Mouse (Mus musculus) bone marrow, adult 2 months (tissue): ENCODE data around the gene Rfk. TPM values are rescaled to one million over a fixed set of nuclear protein-coding genes. Genes with fewer than 3 reads are reported as not detected.

Source experiments
- H3K27ac ChIP-seq: fragments of 200-500 bp; 2 replicates; pipeline ENCODE4 v1.5.1; 2012; ENCODE audit warnings: low read depth, mild to moderate bottlenecking, control low read depth, inconsistent platforms, low read length; ENCODE audit not compliant: control insufficient read depth, poor library complexity, insufficient read depth
- H3K4me1 ChIP-seq: fragments of 200-500 bp; 2 replicates; pipeline ENCODE4 v1.6.1; 2011; ENCODE audit warnings: low read length; ENCODE audit not compliant: control insufficient read depth, insufficient read depth
- H3K4me3 ChIP-seq: fragments of 200-500 bp; replicated peaks from 2 replicates; pipeline ENCODE3; 2011; ENCODE audit warnings: mild to moderate bottlenecking, low read depth, low read length, control low read depth; ENCODE audit not compliant: control insufficient read depth
- CTCF ChIP-seq: fragments of 200-500 bp; IDR thresholded peaks from 2 replicates; pipeline ENCODE4 v1.5.1; 2011; ENCODE audit warnings: low read length, control low read depth; ENCODE audit not compliant: control insufficient read depth, insufficient read depth
- POLR2A ChIP-seq: fragments of 200-500 bp; IDR thresholded peaks from 2 replicates; pipeline ENCODE4 v1.6.1; 2011; ENCODE audit warnings: low read depth, mild to moderate bottlenecking, control low read depth, low read length, borderline replicate concordance; ENCODE audit not compliant: control insufficient read depth
- WGBS: fragments of 180-500 bp; shearing (Covaris S2); methylation state at CpG from one replicate; pipeline ENCODE4 v1.1.7; 2018; 5-methylcytosine and 5-hydroxymethylcytosine counted together
- polyA plus RNA-seq: library from polyadenylated mRNA; stranded (reverse); fragments of >200 nt; gene quantifications from 2 replicates; pipeline ENCODE4 v1.2.4, GENCODE M21; 2011; ENCODE audit warnings: low replicate concordance; ENCODE audit not compliant: missing spikeins, insufficient read depth, insufficient read length

Rfk gene
- 13.4 and 14.9 TPM in 2 replicates for polyA plus RNA-seq

DNA sequence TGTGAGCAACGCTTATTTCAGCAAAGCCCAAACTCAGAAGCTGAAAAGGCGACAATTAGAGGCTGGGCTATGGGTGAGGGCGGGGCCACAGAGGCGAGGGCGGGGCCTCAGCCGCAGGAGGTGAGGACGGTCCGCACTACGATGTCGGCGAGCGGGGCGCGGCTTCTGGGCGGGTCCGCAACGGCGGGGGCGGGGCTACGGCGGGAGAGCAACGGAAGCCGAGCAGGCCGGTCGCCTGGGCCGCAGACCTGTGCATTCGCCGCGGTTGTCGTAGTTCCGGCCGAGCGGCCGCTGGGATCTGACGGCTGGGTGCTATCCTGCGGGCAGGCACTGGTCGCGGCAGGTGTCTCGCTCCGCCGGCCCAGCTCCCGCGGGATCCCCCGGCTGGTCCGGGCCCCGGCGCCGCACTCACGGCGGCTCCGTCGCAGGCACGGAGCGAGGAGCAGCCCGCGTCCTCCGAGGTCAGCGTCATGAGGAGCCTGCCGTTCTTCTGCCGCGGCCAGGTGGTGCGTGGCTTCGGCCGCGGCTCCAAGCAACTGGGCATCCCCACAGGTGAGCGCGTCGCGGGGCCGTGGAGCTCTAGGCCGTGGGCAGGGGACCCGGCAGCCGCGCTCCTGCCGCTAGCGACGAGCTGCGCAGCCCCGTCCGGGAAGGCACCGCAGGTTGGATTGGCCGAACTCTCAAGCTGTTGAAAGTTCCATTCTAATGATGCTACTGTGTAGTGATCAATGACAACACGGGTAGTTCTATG lies at the start of gene Rfk:
TSS of gene Rfk (plus strand) at position 203 of the 751 bp plus-strand sequence.
- H3K27ac ChIP-seq, result peak within 1 kb of the TSS; percentile 90
- WGBS, result under 1% methylated on average over 82 of the region's 83 CpGs
- peaks cover 1% of the 10 kb centered on the region; the same call in 1 of the 2 replicates for H3K4me1 ChIP-seq
- TF ChIP-seq CTCF (no peak), POLR2A (peak; percentile 94; the same call in 1 of the 2 replicates)
- peak within 1 kb of the TSS; percentile 68 for H3K4me3 ChIP-seq

DNA sequence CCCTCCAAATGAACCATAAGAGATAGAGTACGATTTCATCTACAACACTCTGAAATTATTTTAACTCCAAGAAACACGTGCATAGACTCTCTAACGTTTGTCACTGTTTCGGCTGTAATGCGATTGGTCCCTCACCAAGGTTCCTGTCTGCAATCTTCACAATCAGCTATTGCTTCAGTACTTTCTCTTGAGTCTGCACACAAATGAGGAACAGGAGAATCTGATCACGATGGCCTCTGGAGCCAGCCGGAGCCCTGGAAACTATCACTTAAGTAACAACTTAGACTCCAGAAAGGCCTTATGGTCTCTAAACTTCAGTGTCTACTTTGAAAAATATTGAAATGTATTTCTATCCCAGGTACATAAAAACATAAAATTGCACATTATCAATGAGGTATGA lies 49.0 kb upstream of the Rfk start:
- TF ChIP-seq POLR2A (no peak), CTCF (no peak)
- H3K4me1 ChIP-seq, result peaks cover 9% of the 10 kb centered on the region; the same call in 1 of the 2 replicates
- 20% methylated on average over 7 of the region's 7 CpGs for WGBS

DNA sequence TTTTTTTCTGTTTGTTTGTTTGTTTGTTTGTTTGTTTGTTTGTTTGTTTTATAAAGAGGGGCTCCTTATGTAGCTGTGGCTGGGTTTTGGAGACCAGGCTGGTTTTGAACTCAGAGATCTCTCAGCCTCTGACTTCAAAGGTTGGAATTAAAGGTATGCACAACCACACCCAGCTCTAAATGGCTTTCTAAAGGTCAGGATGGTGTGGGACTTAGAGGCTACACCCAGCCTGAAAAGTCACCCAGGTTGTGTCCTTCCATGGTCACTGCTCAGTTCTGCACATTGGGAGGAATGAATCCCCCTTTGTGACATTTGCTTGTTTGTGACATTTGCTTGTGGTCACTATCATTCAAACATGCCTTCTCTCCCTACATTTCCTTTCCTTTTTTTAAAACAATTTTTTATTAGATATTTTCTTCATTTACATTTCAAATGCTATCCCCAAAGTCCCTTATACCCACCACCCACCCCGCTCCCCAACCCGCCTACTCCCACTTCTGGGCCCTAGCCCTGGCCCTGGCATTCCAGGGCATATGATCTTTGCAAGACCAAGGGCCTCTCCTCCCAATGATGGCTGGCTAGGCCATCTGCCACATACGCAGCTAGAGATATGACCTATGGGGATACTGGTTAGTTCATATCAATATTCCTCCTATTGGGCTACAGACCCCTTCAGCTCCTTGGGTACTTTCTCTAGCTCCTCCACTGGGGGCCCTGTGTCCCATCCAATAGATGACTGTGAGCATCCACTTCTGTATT lies 46.9 kb upstream of the Rfk start:
- Histone ChIP-seq H3K27ac (no peak overlapping the region), H3K4me3 (no peak overlapping the region), H3K4me1 (peaks cover 6% of the 10 kb centered on the region; the same call in 1 of the 2 replicates)
- no peak for TF ChIP-seq CTCF
- no peak for TF ChIP-seq POLR2A
- WGBS, result 92% methylated on average over 3 of the region's 3 CpGs

More for the DNA sequence above, 49.0 kb upstream of the Rfk start:
- Histone ChIP-seq H3K4me3 (no peak overlapping the region), H3K27ac (no peak overlapping the region)

DNA sequence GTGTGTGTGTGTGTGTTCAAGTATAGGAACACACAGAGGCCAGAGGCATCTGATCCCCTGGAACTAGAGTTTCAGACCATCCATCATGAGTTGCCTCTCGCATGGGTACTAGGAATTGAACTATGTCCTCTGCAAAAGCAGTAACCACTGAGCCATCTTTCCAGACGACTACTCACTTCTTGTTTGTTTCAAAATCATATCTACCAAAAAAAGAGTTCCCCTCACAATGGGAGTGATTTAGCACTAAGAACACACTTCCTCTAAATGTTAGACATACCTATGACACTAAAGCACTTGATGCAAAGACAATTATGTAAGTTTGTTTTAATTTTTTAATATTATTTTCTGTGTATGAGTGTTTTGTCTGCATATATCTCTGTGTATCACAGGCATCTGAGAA lies 46.0 kb upstream of the Rfk start:
- peak overlapping the region; percentile 25; the same call in 1 of the 2 replicates for H3K27ac ChIP-seq
- peaks cover 6% of the 10 kb centered on the region; the same call in 1 of the 2 replicates for H3K4me1 ChIP-seq
- TF ChIP-seq CTCF (no peak), POLR2A (no peak)
- H3K4me3 ChIP-seq, result no peak overlapping the region
- WGBS, result 39% methylated on average over 2 of the region's 2 CpGs

DNA sequence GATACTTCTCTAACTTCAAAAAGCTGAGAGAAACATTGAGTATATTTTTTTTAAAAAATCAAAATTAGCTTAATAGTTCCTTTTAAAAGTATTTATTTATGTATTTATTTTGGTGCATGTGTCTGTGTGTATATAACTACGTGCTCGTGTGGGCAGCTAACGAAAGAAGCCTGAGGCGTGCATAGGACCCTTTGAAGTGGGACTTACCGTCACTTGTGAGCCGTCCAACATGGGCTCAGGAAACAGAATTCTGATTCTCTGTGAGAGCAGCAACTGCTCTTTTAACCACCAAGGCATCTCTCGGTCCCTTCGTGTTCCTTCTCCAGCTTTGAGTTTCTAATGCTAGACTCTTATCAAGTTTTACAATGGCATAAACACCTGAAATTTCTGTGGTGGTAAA lies 40.1 kb upstream of the Rfk start:
- H3K27ac ChIP-seq, result no peak overlapping the region

DNA sequence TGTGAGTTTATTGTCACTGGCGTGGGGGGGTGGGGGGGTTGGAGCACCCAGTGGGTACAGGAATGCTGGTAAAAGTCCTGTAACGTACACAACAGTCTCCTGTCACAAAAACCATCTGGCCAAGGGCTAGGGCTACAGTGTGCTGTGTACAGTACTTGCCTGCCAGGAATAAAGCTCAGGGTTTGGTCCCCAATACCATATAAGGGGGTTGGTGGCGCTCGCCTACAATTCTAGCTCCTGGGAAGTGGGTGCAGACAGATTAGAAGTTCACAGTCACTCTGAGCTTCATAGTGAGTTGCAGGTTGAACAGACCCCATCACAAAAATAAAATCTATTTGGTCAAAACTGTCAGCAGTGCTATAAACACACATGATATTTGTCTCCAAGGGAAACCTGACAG lies 39.5 kb upstream of the Rfk start:
- Histone ChIP-seq H3K4me3 (peak overlapping the region; percentile 49), H3K4me1 (peaks cover 2% of the 10 kb centered on the region; the same call in 1 of the 2 replicates)

More for the DNA sequence above, 40.1 kb upstream of the Rfk start:
- peaks cover 2% of the 10 kb centered on the region; the same call in 1 of the 2 replicates for H3K4me1 ChIP-seq
- TF ChIP-seq CTCF (no peak), POLR2A (no peak)
- H3K4me3 ChIP-seq, result peak overlapping the region; percentile 19
- 72% methylated on average over 8 of the region's 8 CpGs for WGBS

DNA sequence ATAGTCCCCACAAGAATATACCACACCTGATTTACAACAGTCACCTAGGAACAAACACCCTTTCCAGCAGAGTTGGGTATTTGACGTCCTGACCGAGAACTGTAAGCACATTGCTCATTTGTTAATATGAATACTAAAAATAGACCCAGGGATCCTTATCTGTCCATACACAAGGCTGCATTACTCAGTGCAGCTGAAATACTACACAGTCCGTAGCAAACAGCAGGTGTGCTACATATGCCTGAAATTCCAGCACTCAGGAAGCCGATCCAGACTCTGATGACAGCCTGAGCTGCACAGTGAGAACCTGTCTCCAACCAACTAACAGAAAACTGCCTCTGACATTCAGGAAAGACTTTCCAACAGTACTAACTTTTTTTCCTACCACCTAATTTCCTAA lies 39.0 kb upstream of the Rfk start:
- Histone ChIP-seq H3K27ac (no peak overlapping the region), H3K4me1 (peaks cover 2% of the 10 kb centered on the region; the same call in 1 of the 2 replicates), H3K4me3 (peak overlapping the region; percentile 77)
- TF ChIP-seq CTCF, result no peak
- no peak for TF ChIP-seq POLR2A
- WGBS, result 16% methylated on average over 4 of the region's 4 CpGs

More for the DNA sequence above, 39.5 kb upstream of the Rfk start:
- 50% methylated on average over 4 of the region's 4 CpGs for WGBS
- H3K27ac ChIP-seq, result no peak overlapping the region
- TF ChIP-seq POLR2A (no peak), CTCF (no peak)

DNA sequence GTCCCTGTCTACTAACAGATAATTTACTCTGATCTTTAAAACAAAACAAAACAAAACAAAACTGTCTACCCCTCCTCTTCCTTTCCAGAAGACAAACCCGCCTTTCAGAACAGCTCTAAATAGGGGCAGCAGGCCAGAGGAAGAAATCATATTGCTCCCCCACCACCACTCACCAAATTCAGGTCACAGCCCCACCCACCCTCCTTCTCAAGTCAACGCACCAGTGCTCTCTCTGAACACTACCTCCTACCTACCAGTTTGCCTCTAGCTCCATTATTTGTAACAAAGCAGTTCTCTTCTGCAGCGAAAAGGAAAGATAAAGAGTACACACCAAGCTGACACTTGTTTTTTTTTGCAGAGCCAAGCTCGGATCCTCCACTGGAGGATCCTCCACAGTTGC lies 38.5 kb upstream of the Rfk start:
- 5% methylated on average over 4 of the region's 4 CpGs for WGBS

More for the DNA sequence above, 38.5 kb upstream of the Rfk start:
- no peak for TF ChIP-seq CTCF
- TF ChIP-seq POLR2A, result no peak
- Histone ChIP-seq H3K4me1 (peaks cover 2% of the 10 kb centered on the region; the same call in 1 of the 2 replicates), H3K4me3 (peak overlapping the region; percentile 88), H3K27ac (peak overlapping the region; percentile 28; the same call in 1 of the 2 replicates)
